Mouse (Mus musculus) adrenal gland, adult 18-20 months (tissue): ENCODE results near the gene Nmur1. TPM values are rescaled to one million over a fixed set of nuclear protein-coding genes. Genes with fewer than 3 reads are reported as not detected.

ENCODE experiments used
- DNase-seq, 2 experiments: peaks; one replicate each; pipeline ENCODE4 v3.0.0; 2021 to 2022; ENCODE audit warnings: low spot score in 2 of 2
- total RNA-seq, 2 experiments: library from RNA; stranded (reverse); gene quantifications; 1 replicate in 1 of 2; 2 replicates in 1 of 2; pipeline ENCODE4 v1.2.3; 2021

Gene Nmur1
- total RNA-seq, 2 experiments from 2014 or later: not detected

DNA sequence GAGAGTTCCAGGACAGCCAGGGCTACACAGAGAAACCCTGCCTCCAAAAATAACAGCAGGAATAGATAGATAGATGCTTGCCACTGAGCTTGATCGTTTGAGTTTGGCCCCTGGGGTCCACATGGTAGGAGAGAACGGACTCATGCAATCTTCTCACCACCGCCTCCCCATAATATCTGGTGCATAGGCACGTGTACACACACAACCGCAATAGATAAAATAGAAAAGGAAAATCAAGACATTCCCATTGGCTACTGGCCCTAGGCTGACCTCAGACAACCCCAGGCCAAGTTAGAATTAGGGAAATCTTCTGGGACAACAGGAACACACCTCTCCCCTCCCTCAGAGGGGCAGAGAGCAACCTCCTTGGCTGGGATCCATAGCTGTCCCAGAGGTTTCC, 11.3 kb downstream of the Nmur1 start:
- DNase-seq: no peak

DNA sequence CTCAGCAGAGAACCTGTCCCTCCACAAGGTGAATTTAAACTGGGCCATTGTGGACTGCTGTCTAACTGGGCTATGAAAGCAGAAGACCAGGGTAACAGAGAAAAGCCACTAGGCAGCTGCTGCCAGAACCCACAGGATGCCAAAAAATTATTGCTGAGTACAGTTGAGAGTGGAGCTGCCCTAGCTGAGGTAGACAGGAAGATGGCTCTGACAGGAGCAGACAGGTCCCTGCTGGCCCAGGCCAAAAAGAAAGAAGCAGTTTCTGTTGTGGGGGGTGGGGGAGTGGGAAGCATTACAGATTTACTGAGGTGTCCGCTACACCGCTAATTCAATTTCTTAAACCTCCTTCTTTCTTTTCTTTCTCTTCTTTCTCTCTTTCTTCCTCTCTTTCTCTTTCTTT, 16.6 kb downstream of the Nmur1 start:
- no peak for DNase-seq

DNA sequence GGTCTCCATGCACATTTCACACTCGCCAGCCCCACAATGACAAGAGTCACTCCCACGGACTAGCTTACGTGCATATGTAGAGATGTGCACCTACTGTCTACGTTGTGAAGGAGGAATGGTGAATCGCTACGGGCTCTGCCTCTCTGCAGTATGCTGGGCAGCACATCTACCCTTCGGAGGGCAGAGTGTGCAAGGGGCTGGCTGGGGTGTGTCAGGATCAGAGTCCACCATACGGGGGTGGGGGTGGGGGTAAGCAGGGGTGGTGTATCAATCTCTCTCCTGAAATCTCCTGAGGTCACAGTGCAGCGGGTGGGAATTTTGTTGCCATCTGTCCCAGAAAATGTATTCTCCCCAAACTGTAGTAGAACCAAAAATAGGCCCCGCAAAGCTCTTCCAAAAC, 17.5 kb downstream of the Nmur1 start:
- no peak for DNase-seq

DNA sequence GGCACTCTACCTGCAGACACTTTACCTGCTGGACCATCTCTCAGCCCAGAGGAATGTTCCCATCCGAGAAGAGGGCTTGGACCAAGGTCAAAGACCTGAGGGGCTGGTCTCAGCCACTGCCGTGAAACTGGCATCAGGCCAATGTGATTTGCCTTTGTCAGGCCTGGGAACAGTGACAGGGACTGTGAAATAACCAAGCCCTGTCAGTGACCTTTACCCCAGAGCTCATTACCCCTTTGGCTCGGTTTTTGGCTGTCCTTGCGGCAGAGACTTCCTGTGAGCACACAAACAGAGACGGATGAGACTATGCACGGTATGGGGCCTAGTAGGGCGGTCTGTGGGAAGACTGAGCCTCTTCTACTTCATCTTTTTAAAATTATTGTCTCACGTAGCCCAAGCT, 19.1 kb downstream of the Nmur1 start:
- DNase-seq: no peak

DNA sequence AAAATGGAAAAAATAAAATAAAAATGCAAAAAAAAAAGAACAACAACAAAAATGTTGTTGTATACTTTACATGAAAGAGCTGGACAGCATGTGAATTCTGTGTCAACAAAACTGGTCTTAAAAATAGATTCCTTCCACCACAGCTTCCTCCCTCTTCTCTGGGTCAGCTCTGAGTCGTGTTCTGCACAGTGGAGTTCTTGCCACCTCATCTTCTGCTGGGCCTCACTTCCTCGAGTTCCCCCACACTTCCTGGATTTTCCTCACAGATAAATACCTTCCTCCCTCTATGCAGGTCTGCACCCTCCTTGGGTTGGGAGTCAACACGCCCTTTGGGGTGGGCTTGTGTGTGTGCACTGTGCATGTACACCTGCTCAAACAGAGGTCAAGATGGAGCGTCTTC, 19.7 kb downstream of the Nmur1 start:
- DNase-seq: no peak

DNA sequence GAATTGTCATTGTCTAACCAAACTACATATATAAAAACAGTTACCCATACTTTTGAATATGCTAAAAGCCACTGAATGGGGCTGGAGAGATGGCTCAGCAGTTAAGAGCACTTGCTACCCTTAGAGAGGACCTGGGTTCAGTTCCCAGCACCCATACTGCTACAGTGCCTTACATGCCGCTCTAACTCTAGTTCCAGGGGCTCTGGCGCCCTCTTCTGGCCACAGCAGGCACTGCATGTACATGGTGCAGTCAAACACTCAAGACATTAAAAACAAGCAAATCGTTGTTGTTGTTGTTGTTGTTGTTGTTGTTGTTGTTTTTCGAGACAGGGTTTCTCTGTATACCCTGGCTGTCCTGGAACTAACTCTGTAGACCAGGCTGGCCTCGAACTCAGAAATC, 21.2 kb downstream of the Nmur1 start:
- DNase-seq: no peak

DNA sequence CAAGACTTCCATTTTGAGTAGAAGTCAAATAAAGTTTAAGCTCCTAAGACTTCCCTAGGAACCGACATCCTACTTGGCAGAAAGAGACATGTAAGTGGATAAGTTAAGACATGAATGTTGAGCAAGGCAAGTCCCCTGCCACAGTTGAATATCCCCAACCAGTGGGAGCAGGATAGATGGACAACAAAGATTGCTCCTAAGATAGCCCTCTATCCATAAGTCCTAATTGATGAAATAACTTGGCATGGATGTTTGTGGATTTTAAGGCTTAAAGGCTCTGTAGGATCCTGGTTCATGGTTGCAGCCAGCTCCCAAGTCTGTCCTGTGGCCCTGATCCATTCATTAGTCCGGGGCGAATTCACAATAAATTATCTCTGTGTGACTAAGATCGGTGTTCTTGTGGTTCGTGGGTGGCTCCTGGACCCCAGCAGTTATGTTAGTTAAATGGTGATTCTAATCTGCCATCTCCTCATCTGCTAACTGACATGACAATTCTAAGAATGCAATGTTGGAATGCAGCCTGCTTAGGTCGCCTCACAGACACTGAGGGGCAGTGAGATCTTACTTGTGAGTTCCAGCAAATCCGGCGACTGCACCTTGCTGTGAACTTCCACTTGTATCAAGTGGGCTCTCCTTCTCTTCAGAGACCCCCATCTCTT, 25.8 kb downstream of the Nmur1 start:
- no peak for DNase-seq

DNA sequence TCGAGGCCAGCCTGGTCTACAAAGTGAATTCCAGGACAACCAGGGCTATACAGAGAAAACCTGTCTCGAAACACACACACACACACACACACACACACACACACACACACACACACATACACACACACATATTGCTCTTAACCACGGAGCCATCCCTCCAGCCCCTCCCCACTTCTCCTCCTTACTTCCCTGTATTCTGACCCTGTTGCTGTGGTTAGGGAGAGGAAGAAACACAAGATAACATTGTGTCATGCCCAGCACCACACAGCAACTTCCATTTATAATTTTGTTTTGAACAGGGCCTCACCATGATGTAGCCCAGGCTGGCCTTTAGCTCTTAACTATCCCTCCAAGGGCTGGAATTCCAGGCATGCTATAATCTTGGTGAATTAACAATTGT, 26.7 kb downstream of the Nmur1 start:
- no peak for DNase-seq

DNA sequence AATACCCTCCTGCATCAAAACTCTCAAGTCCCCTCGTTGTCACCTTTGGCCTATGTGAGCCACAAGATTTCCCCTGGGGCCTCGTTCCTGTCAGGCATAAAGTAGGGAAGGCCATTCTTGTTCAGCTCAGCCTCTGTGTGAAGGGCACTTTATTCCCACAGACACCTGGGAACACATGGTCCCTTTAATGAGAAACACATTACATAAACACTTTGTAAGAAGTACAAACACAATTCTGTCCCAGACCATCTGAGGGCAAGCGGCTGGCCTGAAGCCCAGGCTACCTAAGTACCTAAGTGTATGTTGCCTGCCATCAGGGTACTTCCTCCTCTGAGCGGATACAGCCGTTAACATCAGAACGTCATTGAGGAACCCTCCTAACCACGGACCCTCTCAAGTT, 27.8 kb downstream of the Nmur1 start:
- no peak for DNase-seq

DNA sequence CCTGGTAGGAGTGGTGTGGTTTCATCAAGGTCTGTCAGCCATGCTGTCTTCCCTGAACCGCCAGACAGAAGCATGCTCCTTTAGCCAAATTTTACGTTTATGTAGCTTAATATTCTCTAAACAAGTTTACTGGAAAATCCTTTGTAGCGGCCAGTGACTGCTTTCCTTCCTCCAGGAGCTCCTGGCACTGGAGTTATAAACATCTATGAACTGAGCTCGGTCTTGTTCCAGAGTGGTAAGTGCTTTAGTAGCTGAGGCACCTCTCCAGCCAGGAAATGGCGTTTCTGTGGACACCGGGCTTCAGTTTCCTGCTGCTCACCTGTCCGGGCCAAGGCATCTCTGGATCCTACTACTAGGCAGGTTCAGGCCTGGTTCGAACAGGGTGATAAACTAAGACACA, 28.4 kb downstream of the Nmur1 start:
- no peak for DNase-seq

DNA sequence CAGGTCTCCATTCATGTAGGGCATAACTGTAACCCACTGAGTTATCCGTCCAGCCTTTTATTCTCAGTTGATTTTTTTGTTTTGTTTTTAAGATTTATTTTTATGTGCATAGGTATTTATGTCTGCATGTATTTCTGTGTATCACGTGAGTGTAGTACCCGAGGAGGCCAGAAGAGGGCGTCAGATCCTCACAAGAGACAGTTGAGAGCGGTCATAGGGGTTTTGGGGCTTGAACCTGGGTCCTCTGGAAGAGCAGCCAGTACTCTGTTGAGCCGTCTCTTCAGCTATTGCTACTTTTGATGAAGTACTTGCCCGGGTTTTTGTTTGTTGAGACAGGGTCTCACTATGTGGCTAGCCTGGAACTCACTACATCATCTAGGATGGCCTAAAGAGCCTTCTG, 30.1 kb downstream of the Nmur1 start:
- no peak for DNase-seq

DNA sequence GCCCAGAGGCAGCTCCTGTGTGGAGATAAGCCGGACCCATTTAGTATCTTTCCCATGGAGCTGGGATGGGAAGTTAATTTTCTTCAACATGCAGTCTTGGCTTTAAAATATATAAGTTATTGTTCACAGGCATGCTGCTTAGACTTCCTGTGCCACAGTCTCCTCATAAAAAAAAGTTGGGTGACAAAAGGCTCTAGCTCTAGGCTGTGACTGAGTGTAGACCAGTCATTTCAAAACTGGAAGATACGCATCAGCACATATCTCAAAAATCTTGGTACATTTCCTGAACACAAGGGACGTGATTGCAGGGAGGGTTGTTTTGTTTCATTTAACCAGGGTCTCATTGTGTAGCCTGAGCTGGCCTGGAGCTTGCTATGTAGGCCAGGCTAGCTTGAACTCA, 31.8 kb downstream of the Nmur1 start:
- no peak for DNase-seq

DNA sequence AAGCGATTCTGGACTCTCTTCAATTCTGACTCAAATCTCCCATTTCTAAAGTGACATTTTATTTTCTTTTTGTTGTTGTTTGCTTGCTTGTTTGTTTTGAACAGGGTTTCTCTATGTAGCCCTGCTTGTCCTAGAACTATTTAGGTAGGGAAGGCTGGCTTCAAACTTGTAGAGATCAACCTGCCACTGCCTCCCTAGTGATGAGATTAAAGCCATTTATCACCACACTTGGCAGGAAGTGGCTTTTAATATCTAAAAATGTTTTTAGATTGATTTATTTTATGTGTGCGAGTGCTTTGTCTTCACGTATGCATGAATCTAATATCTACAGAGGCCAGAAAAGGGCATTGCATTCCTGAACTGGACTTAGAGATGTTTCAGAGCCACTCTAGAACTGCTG, 32.8 kb downstream of the Nmur1 start:
- DNase-seq: no peak

DNA sequence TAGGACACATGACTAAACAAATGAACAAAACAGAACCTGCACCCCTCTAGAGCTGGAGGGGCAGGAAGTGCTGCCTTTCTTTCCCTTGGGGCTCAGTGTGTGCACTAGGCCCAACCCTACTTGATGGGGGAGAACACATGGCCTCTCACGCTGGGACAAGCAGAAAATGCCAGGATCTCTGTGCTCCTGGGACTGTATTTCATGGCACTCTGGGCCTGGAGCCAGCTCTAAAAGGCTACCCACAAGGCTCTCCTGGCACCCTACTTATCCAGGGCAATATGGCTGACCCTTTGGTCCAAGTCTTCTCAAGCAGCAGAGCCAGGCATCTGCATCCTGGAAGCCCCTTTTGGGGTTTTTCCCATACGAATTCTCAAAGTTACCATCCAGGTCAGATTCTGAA, 34.6 kb downstream of the Nmur1 start:
- no peak for DNase-seq

DNA sequence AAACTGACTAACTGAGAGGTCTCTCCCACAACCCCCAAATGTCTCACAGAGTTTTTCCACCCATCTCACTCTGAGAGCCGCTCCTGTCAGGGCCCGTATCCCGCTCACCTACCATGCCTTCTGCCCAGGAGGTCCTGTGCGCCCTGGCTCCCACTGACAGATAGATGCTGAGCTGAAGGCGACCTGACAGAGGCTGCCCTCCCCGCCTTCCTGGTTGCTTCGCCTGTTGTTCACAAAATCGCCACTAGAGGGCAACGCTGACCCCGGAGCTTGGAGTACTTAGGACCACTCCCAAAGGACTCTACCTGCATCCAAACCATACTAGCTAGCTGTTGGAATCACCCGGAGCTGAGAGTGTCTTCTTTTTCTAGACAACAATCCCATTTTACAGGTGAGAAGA, 36.8 kb downstream of the Nmur1 start:
- peak; percentile 75 for DNase-seq

DNA sequence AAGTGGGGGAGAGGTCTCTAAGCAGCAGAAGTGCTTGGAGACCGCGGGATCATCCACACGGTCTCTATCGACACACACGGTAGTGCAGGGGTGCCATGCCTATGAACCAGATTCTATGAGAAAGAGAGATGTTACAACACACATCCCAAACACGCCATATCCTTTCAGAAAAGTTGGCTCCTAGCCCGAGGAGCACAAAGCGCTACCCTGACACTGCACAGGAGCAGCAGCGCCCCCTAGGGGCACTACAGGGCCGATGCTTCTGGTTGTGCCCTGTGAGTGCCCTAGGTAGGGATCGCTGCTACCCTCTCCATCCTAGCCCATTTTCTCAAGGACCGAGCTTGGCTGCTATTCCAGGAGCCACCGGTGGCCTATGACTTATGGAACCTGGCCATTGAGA, 45.0 kb downstream of the Nmur1 start:
- DNase-seq: peak; percentile 56 to 61

DNA sequence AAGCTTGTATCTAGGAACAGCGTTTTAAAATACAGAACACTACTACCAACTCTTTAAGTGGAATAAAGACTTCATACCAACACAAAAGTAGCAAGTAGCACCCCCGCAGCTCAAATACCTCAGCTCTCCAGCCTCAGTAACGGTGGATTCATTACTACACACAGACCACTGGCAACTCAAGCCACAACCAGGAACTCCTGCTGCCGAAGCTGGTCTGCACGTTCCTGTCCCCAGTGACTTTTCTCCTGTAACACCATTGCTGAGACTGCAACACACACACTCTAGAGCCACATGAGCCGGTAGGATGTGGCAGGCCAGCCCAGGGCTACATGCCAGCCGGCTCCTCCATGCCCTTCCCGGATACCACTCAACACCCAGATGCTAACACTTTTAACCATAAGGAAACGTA, 46.9 kb downstream of the Nmur1 start:
- no peak for DNase-seq

DNA sequence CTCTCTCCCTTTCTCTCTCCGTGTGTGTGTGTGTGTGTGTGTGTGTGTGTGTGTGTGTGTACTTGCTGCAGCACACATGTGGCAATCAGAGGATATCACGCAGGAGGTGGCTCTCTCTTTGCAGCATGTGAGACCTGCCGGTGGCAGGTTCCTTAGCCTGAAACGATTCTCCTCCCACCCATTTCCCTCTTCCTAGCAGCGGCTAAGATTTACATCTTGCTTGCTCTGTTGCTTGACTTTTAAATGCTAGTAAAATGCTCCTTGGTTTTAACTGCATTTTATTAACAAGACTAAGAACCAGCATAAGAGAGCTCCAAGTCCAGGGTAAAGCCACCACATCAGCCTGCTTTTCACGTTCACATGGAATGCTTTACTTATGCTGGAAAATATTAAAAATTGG, 47.4 kb downstream of the Nmur1 start:
- DNase-seq: no peak

DNA sequence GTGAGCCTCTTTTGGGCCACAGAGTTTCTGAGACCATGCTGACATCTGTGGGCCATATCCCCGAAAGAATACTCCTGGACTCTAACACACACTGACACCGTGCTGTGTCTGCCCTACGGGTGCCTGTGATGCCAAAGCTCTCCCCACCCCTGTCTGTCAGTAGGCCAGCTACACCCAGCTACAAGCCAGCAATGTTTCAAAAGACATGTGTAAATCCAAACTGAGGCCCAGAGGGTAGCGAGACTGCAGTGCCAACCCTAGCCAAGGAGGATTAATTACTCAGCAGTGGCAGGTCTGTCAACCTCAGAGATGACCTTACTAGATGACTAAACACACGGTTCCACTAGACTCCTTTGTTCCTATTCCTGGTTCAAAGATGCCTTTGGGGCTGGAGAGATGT, 49.7 kb downstream of the Nmur1 start:
- no peak for DNase-seq

DNA sequence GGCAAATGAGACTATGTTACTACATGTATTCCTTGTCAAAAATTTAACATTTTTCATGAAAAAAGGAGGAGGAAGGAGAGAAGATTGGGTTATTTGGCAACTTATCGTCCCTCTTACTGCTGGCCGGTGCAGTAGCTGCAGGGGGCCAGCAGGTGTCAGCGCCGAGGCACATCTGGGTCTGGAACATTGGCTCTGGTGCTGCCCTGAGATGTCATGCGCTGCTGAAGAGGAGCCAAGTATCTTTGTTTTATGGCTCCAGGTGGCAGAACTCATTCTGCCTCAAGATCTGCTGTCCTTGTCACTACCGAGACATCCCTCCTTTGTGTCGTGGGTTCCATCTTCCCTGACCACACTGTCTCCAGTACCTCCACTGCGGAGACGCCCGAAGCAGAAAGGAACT, 54.0 kb downstream of the Nmur1 start:
- peak; percentile 45 to 60 for DNase-seq

DNA sequence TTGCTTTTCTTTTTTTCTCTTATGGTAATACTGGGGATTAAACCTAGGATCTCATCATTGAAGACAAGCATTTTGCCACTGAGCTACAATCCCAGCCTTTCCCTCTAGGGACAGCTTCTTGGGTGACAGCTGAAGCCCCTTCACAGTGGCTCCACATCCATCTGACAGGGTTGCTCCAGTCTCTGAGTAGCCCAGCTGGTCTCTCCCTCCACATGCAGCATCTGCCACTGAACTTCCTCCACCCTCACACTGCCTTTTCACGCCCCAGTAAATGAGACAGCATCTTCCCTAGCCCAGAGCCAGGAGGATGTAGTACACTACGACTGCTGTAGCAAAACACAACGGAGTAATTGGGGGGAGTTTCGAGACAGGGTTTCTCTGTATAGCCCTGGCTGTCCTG, 57.9 kb downstream of the Nmur1 start:
- DNase-seq: no peak

DNA sequence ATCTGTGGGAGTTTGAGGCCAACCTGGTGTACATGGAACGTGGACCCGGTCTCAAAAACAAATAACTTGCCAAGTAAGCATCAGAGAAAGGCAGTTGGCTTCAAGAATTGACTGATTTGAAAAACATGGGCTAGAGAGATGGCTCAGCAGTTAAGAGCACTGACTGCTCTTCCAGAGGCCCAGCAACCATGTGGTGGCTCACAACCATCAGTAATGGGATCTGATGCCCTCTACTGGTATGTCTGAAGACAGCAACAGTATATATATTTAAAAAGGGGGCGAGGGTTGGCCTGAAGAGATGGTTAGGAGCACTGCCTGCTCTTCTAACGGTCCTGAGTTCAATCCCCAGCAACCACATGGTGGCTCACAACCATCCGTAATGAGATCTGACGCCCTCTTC, 62.4 kb downstream of the Nmur1 start:
- DNase-seq: no peak

DNA sequence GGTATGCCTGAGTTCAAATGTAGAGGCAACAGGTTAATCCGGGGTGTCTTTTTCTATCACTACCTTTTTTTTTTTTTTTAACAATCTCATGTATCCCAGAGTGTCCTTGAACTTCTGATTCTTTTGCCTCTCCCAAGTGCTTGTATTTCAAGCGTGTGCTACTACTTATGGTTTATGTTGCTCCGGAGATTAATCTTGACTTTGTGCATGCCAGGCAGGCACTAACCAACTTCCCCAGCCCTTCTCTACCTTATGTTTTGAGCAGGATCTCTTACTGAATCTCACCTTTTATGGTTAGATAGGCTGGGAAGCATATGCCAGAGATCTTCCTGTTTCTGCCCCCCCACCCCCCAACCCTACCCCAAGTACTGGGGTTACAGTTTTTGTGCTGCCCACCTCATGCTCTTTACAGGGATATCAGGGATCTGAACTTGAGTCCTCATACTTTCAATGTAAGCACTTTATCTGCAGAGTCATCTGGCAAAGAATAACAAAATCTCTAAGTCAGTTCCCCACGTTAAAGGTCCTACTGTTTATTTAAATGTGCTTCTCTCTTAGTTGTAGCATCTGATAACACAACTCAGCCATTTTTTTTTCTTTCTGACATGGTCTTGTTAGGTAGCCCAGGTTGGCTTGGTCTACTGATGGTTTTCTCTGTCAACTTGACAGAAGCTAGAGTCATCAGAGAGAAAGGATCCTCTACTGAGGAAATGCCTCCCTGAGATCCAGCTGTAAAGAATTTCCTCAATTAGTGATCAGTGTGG, 64.0 kb downstream of the Nmur1 start:
- no peak for DNase-seq
